Mouse (Mus musculus): ENCODE data around the gene Otop3. TPM values are rescaled to one million over a fixed set of nuclear protein-coding genes. Genes with fewer than 3 reads are reported as not detected.
A peak's percentile ranks its signal among the peaks of the same experiment; 100 is the strongest.

Otop3 gene
- not detected in 2 replicates for polyA plus RNA-seq (2016; fragmentation: Nextera tagmentation; extraction: Ambion mirVana)

DNA sequence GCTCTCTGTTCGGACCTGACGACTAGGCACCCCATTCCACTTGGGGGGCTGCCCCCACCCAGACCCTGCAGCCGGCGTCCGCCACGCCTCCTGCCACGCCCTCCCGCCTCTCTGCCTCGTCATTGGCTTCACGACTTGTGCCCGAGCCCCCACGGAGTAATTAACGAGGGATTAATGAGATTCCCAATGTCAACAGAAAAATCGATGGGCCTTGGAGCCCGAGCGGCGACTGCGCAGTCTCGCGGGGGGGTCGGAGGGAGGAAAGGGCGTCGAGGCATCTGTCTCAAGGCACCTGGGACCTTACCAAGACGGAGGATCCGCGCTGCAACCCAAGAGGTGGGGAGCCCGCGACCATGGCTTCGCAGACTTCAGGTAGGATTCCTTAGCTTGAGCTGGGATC, at the start of gene Otop3:
Otop3 (plus strand) TSS at position 201 of the 400 bp plus-strand sequence.
- under 1% methylated on average over 29 of the region's 29 CpGs for WGBS
- Histone ChIP-seq H3K27ac (no peak within 1 kb of the TSS), H3K27me3 (peaks cover 80% of the 10 kb centered on the region), H3K9me3 (no peaks in the 10 kb centered on the region), H3K4me3 (replicated peaks) (peak within 1 kb of the TSS; percentile 10), H3K36me3 (replicated peaks) (no peaks in the 10 kb centered on the region), H3K4me2 (peak within 1 kb of the TSS; percentile 48), H3K4me1 (peaks cover 11% of the 10 kb centered on the region), H3K9ac (no peak within 1 kb of the TSS)
- ATAC-seq (ENCODE audit: low FRiP score), result no peak

GRCm38 (mm10) chr11:115285282-115285681, 49.2 kb upstream of the Otop3 start:
- H3K27ac ChIP-seq, result no peak overlapping the region
- H3K27me3 ChIP-seq, result no peaks in the 10 kb centered on the region
- no peak overlapping the region for H3K4me2 ChIP-seq
- peaks cover 6% of the 10 kb centered on the region; the same call in 1 of the 2 replicates for H3K4me1 ChIP-seq
- 73% methylated on average over 4 of the region's 4 CpGs for WGBS
- no peaks in the 10 kb centered on the region for H3K36me3 ChIP-seq (replicated peaks)
- H3K9me3 ChIP-seq, result no peaks in the 10 kb centered on the region
- H3K4me3 ChIP-seq (replicated peaks), result no peak overlapping the region
- no peak overlapping the region for H3K9ac ChIP-seq
- ATAC-seq (ENCODE audit: low FRiP score), result no peak

GRCm38 (mm10) chr11:115286201-115286993, 48.1 kb upstream of the Otop3 start:
- no peak for ATAC-seq (ENCODE audit: low FRiP score)
- Histone ChIP-seq H3K4me3 (replicated peaks) (no peak overlapping the region), H3K4me1 (peaks cover 6% of the 10 kb centered on the region; the same call in 1 of the 2 replicates), H3K9me3 (no peaks in the 10 kb centered on the region), H3K36me3 (replicated peaks) (no peaks in the 10 kb centered on the region), H3K4me2 (no peak overlapping the region), H3K27ac (no peak overlapping the region), H3K9ac (no peak overlapping the region), H3K27me3 (no peaks in the 10 kb centered on the region)
- 81% methylated on average over 19 of the region's 19 CpGs for WGBS

DNA sequence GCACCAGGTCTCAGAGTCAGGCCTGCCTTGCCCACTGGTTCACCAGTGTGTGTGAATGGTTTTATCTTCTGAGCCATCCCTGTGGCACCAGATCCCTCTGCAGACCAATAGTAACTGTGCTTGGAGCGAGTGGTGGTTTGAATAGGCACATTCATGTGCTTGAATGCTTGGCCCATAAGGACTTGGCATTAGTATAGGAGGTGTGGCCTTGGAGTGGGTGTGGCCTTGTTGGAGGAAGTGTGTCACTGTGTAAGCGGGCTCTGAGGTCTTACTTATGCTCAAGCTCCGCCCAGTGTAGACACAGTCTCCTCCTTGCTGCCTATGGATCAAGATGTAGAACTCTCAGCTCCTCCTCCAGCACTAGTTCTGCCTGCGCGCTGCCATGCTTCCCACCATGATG, 47.1 kb upstream of the Otop3 start:
- Histone ChIP-seq H3K27me3 (no peaks in the 10 kb centered on the region), H3K4me2 (no peak overlapping the region), H3K9ac (no peak overlapping the region), H3K9me3 (no peaks in the 10 kb centered on the region), H3K4me1 (peaks cover 6% of the 10 kb centered on the region; the same call in 1 of the 2 replicates), H3K4me3 (replicated peaks) (no peak overlapping the region), H3K36me3 (replicated peaks) (no peaks in the 10 kb centered on the region), H3K27ac (no peak overlapping the region)
- 91% methylated on average over 5 of the region's 5 CpGs for WGBS
- ATAC-seq (ENCODE audit: low FRiP score), result no peak

- Histone ChIP-seq H3K9ac (no peak overlapping the region), H3K9me3 (no peaks in the 10 kb centered on the region), H3K36me3 (replicated peaks) (no peaks in the 10 kb centered on the region), H3K4me1 (peaks cover 6% of the 10 kb centered on the region; the same call in 1 of the 2 replicates), H3K27me3 (no peaks in the 10 kb centered on the region), H3K4me2 (no peak overlapping the region), H3K27ac (no peak overlapping the region), H3K4me3 (replicated peaks) (no peak overlapping the region)
- WGBS, result 90% methylated on average over 2 of the region's 2 CpGs
- ATAC-seq (ENCODE audit: low FRiP score), result no peak
Measured at GRCm38 (mm10) chr11:115288305-115288704, 46.2 kb upstream of the Otop3 start.

GRCm38 (mm10) chr11:115289885-115290284, 44.6 kb upstream of the Otop3 start:
- Histone ChIP-seq H3K4me3 (replicated peaks) (no peak overlapping the region), H3K9ac (no peak overlapping the region), H3K4me1 (peaks cover 6% of the 10 kb centered on the region; the same call in 1 of the 2 replicates), H3K36me3 (replicated peaks) (no peaks in the 10 kb centered on the region), H3K4me2 (no peak overlapping the region), H3K9me3 (no peaks in the 10 kb centered on the region), H3K27me3 (no peaks in the 10 kb centered on the region), H3K27ac (no peak overlapping the region)
- no peak for ATAC-seq (ENCODE audit: low FRiP score)
- 87% methylated on average over 8 of the region's 8 CpGs for WGBS

- Histone ChIP-seq H3K27me3 (peaks cover 2% of the 10 kb centered on the region; the same call in 1 of the 2 replicates), H3K9me3 (no peaks in the 10 kb centered on the region), H3K4me2 (no peak overlapping the region), H3K27ac (no peak overlapping the region), H3K4me1 (peaks cover 6% of the 10 kb centered on the region; the same call in 1 of the 2 replicates), H3K36me3 (replicated peaks) (no peaks in the 10 kb centered on the region), H3K4me3 (replicated peaks) (no peak overlapping the region), H3K9ac (no peak overlapping the region)
- WGBS, result 82% methylated on average over 1 of the region's 1 CpGs
- no peak for ATAC-seq (ENCODE audit: low FRiP score)
Measured at GRCm38 (mm10) chr11:115290314-115290713, 44.2 kb upstream of the Otop3 start.

GRCm38 (mm10) chr11:115290919-115291318, 43.6 kb upstream of the Otop3 start:
- Histone ChIP-seq H3K9me3 (no peaks in the 10 kb centered on the region), H3K4me2 (no peak overlapping the region), H3K27me3 (peaks cover 8% of the 10 kb centered on the region), H3K36me3 (replicated peaks) (no peaks in the 10 kb centered on the region), H3K27ac (no peak overlapping the region), H3K4me3 (replicated peaks) (no peak overlapping the region), H3K9ac (no peak overlapping the region), H3K4me1 (peaks cover 6% of the 10 kb centered on the region; the same call in 1 of the 2 replicates)
- ATAC-seq (ENCODE audit: low FRiP score), result no peak
- WGBS, result 93% methylated on average over 6 of the region's 6 CpGs

- H3K9me3 ChIP-seq, result no peaks in the 10 kb centered on the region
- ATAC-seq (ENCODE audit: low FRiP score), result no peak
- no peak overlapping the region for H3K4me2 ChIP-seq
- H3K4me1 ChIP-seq, result peaks cover 6% of the 10 kb centered on the region; the same call in 1 of the 2 replicates
- 84% methylated on average over 10 of the region's 10 CpGs for WGBS
- H3K9ac ChIP-seq, result no peak overlapping the region
- H3K36me3 ChIP-seq (replicated peaks), result no peaks in the 10 kb centered on the region
- H3K27ac ChIP-seq, result no peak overlapping the region
- H3K4me3 ChIP-seq (replicated peaks), result no peak overlapping the region
- peaks cover 13% of the 10 kb centered on the region for H3K27me3 ChIP-seq
Measured at GRCm38 (mm10) chr11:115291503-115291902, 43.0 kb upstream of the Otop3 start.

- no peak overlapping the region for H3K9ac ChIP-seq
- peaks cover 11% of the 10 kb centered on the region for H3K4me1 ChIP-seq
- no peaks in the 10 kb centered on the region for H3K36me3 ChIP-seq (replicated peaks)
- H3K27ac ChIP-seq, result no peak overlapping the region
- no peak overlapping the region for H3K4me2 ChIP-seq
- 71% methylated on average over 14 of the region's 14 CpGs for WGBS
- H3K9me3 ChIP-seq, result no peaks in the 10 kb centered on the region
- H3K4me3 ChIP-seq (replicated peaks), result no peak overlapping the region
- ATAC-seq (ENCODE audit: low FRiP score), result no peak
- peaks cover 25% of the 10 kb centered on the region for H3K27me3 ChIP-seq
Measured at GRCm38 (mm10) chr11:115292631-115293375, 41.7 kb upstream of the Otop3 start.

GRCm38 (mm10) chr11:115295939-115296338, 38.6 kb upstream of the Otop3 start:
- no peak overlapping the region for H3K9ac ChIP-seq
- H3K9me3 ChIP-seq, result no peaks in the 10 kb centered on the region
- H3K27ac ChIP-seq, result no peak overlapping the region
- ATAC-seq (ENCODE audit: low FRiP score), result no peak
- no peak overlapping the region for H3K4me2 ChIP-seq
- peaks cover 11% of the 10 kb centered on the region for H3K4me1 ChIP-seq
- H3K27me3 ChIP-seq, result peaks cover 35% of the 10 kb centered on the region
- WGBS, result 91% methylated on average over 11 of the region's 11 CpGs
- H3K4me3 ChIP-seq (replicated peaks), result no peak overlapping the region
- no peaks in the 10 kb centered on the region for H3K36me3 ChIP-seq (replicated peaks)

GRCm38 (mm10) chr11:115296471-115297210, 37.9 kb upstream of the Otop3 start:
- H3K4me3 ChIP-seq (replicated peaks), result peak overlapping the region; percentile 49
- H3K27me3 ChIP-seq, result peaks cover 35% of the 10 kb centered on the region
- H3K27ac ChIP-seq, result no peak overlapping the region
- peak overlapping the region; percentile 88 for H3K4me2 ChIP-seq
- no peak for ATAC-seq (ENCODE audit: low FRiP score)
- H3K9ac ChIP-seq, result peak overlapping the region; percentile 61
- no peaks in the 10 kb centered on the region for H3K9me3 ChIP-seq
- H3K36me3 ChIP-seq (replicated peaks), result no peaks in the 10 kb centered on the region
- WGBS, result 51% methylated on average over 21 of the region's 21 CpGs
- peaks cover 11% of the 10 kb centered on the region for H3K4me1 ChIP-seq
